Mouse (Mus musculus): ENCODE measurements around the gene Epn2. TPM values are rescaled to one million over a fixed set of nuclear protein-coding genes. Genes with fewer than 3 reads are reported as not detected.

The Epn2 gene
- polyA plus RNA-seq, 1 experiment from 2014 or later, result 24.7 TPM

- H3K27ac ChIP-seq (replicated peaks; ENCODE audit: low read depth, low read length), result no peak overlapping the region
- no peak overlapping the region for H3K9ac ChIP-seq (ENCODE audit: low read length)
- DNase-seq (ENCODE audit: low spot score), result no peak
- no peaks in the 10 kb centered on the region; the same call in 1 of the 2 replicates for H3K4me1 ChIP-seq (ENCODE audit: control insufficient read depth, insufficient read depth, low read length)
- H3K27me3 ChIP-seq (ENCODE audit: control insufficient read depth, insufficient read depth, low read length), result no peaks in the 10 kb centered on the region
- no peak for ATAC-seq (ENCODE audit: insufficient number of reproducible peaks, low FRiP score, low TSS enrichment, low read depth)
- H3K9me3 ChIP-seq (ENCODE audit: control insufficient read depth, low read length), result no peaks in the 10 kb centered on the region
- no peak overlapping the region for H3K4me2 ChIP-seq (ENCODE audit: low read depth, severe bottlenecking)
- no peaks in the 10 kb centered on the region for H3K36me3 ChIP-seq (ENCODE audit: control insufficient read depth, insufficient read depth, low read length)
- H3K4me3 ChIP-seq (ENCODE audit: low read depth, low read length), result no peak overlapping the region
- WGBS, result 93% methylated on average over 7 of the region's 7 CpGs
These were observed 23.2 kb upstream of the Epn2 start for GRCm38 (mm10) chr11:61602705-61603104.

GRCm38 (mm10) chr11:61601465-61601864 lies 22.0 kb upstream of the Epn2 start:
- Histone ChIP-seq H3K4me3 (ENCODE audit: low read depth, low read length) (no peak overlapping the region), H3K9ac (ENCODE audit: low read length) (no peak overlapping the region), H3K36me3 (ENCODE audit: control insufficient read depth, insufficient read depth, low read length) (no peaks in the 10 kb centered on the region), H3K9me3 (ENCODE audit: control insufficient read depth, low read length) (no peaks in the 10 kb centered on the region), H3K4me2 (ENCODE audit: low read depth, severe bottlenecking) (no peak overlapping the region), H3K27ac (replicated peaks; ENCODE audit: low read depth, low read length) (no peak overlapping the region), H3K4me1 (ENCODE audit: control insufficient read depth, insufficient read depth, low read length) (no peaks in the 10 kb centered on the region; the same call in 1 of the 2 replicates), H3K27me3 (ENCODE audit: control insufficient read depth, insufficient read depth, low read length) (no peaks in the 10 kb centered on the region)
- WGBS, result 53% methylated on average over 3 of the region's 3 CpGs
- no peak for DNase-seq (ENCODE audit: low spot score)
- ATAC-seq (ENCODE audit: insufficient number of reproducible peaks, low FRiP score, low TSS enrichment, low read depth), result no peak

- DNase-seq (ENCODE audit: low spot score) (no peak), ATAC-seq (ENCODE audit: insufficient number of reproducible peaks, low FRiP score, low TSS enrichment, low read depth) (no peak)
- no peak overlapping the region for H3K4me3 ChIP-seq (ENCODE audit: low read depth, low read length)
- H3K36me3 ChIP-seq (ENCODE audit: control insufficient read depth, insufficient read depth, low read length), result no peaks in the 10 kb centered on the region
- no peak overlapping the region for H3K9ac ChIP-seq (ENCODE audit: low read length)
- H3K4me2 ChIP-seq (ENCODE audit: low read depth, severe bottlenecking), result no peak overlapping the region
- WGBS, result 40% methylated on average over 6 of the region's 6 CpGs
- H3K4me1 ChIP-seq (ENCODE audit: control insufficient read depth, insufficient read depth, low read length), result no peaks in the 10 kb centered on the region; the same call in 1 of the 2 replicates
- H3K27me3 ChIP-seq (ENCODE audit: control insufficient read depth, insufficient read depth, low read length), result no peaks in the 10 kb centered on the region
- H3K9me3 ChIP-seq (ENCODE audit: control insufficient read depth, low read length), result no peaks in the 10 kb centered on the region
- no peak overlapping the region for H3K27ac ChIP-seq (replicated peaks; ENCODE audit: low read depth, low read length)
These were observed 18.9 kb upstream of the Epn2 start for GRCm38 (mm10) chr11:61598367-61598766.

- no peaks in the 10 kb centered on the region for H3K36me3 ChIP-seq (ENCODE audit: control insufficient read depth, insufficient read depth, low read length)
- WGBS, result 85% methylated on average over 2 of the region's 2 CpGs
- ATAC-seq (ENCODE audit: insufficient number of reproducible peaks, low FRiP score, low TSS enrichment, low read depth), result no peak
These were observed 18.0 kb upstream of the Epn2 start for GRCm38 (mm10) chr11:61597471-61597870.

GRCm38 (mm10) chr11:61593069-61593468 lies 13.6 kb upstream of the Epn2 start:
- no peak for DNase-seq (ENCODE audit: low spot score)
- H3K4me1 ChIP-seq (ENCODE audit: control insufficient read depth, insufficient read depth, low read length), result no peaks in the 10 kb centered on the region
- no peak overlapping the region for H3K9ac ChIP-seq (ENCODE audit: low read length)
- H3K36me3 ChIP-seq (ENCODE audit: control insufficient read depth, insufficient read depth, low read length), result no peaks in the 10 kb centered on the region
- no peaks in the 10 kb centered on the region for H3K27me3 ChIP-seq (ENCODE audit: control insufficient read depth, insufficient read depth, low read length)
- H3K4me2 ChIP-seq (ENCODE audit: low read depth, severe bottlenecking), result no peak overlapping the region
- H3K4me3 ChIP-seq (ENCODE audit: low read depth, low read length), result no peak overlapping the region
- no peak for ATAC-seq (ENCODE audit: insufficient number of reproducible peaks, low FRiP score, low TSS enrichment, low read depth)
- no peaks in the 10 kb centered on the region for H3K9me3 ChIP-seq (ENCODE audit: control insufficient read depth, low read length)
- no peak overlapping the region for H3K27ac ChIP-seq (replicated peaks; ENCODE audit: low read depth, low read length)

More at GRCm38 (mm10) chr11:61597471-61597870, 18.0 kb upstream of the Epn2 start:
- Histone ChIP-seq H3K4me3 (ENCODE audit: low read depth, low read length) (no peak overlapping the region), H3K4me1 (ENCODE audit: control insufficient read depth, insufficient read depth, low read length) (no peaks in the 10 kb centered on the region; the same call in 1 of the 2 replicates), H3K9ac (ENCODE audit: low read length) (no peak overlapping the region), H3K27me3 (ENCODE audit: control insufficient read depth, insufficient read depth, low read length) (no peaks in the 10 kb centered on the region), H3K27ac (replicated peaks; ENCODE audit: low read depth, low read length) (no peak overlapping the region), H3K4me2 (ENCODE audit: low read depth, severe bottlenecking) (no peak overlapping the region), H3K9me3 (ENCODE audit: control insufficient read depth, low read length) (no peaks in the 10 kb centered on the region)
- DNase-seq (ENCODE audit: low spot score), result no peak

GRCm38 (mm10) chr11:61592061-61592460 lies 12.6 kb upstream of the Epn2 start:
- Histone ChIP-seq H3K4me1 (ENCODE audit: control insufficient read depth, insufficient read depth, low read length) (no peaks in the 10 kb centered on the region), H3K36me3 (ENCODE audit: control insufficient read depth, insufficient read depth, low read length) (no peaks in the 10 kb centered on the region), H3K9me3 (ENCODE audit: control insufficient read depth, low read length) (no peaks in the 10 kb centered on the region), H3K27me3 (ENCODE audit: control insufficient read depth, insufficient read depth, low read length) (no peaks in the 10 kb centered on the region), H3K9ac (ENCODE audit: low read length) (no peak overlapping the region), H3K4me3 (ENCODE audit: low read depth, low read length) (no peak overlapping the region), H3K4me2 (ENCODE audit: low read depth, severe bottlenecking) (no peak overlapping the region), H3K27ac (replicated peaks; ENCODE audit: low read depth, low read length) (no peak overlapping the region)
- DNase-seq (ENCODE audit: low spot score) (no peak), ATAC-seq (ENCODE audit: insufficient number of reproducible peaks, low FRiP score, low TSS enrichment, low read depth) (no peak)
- WGBS, result 91% methylated on average over 3 of the region's 3 CpGs

GRCm38 (mm10) chr11:61590516-61591213 lies 11.2 kb upstream of the Epn2 start:
- Histone ChIP-seq H3K4me2 (ENCODE audit: low read depth, severe bottlenecking) (no peak overlapping the region), H3K4me1 (ENCODE audit: control insufficient read depth, insufficient read depth, low read length) (no peaks in the 10 kb centered on the region), H3K27ac (replicated peaks; ENCODE audit: low read depth, low read length) (no peak overlapping the region), H3K4me3 (ENCODE audit: low read depth, low read length) (no peak overlapping the region), H3K9me3 (ENCODE audit: control insufficient read depth, low read length) (no peaks in the 10 kb centered on the region), H3K27me3 (ENCODE audit: control insufficient read depth, insufficient read depth, low read length) (no peaks in the 10 kb centered on the region), H3K36me3 (ENCODE audit: control insufficient read depth, insufficient read depth, low read length) (no peaks in the 10 kb centered on the region), H3K9ac (ENCODE audit: low read length) (no peak overlapping the region)
- no peak for ATAC-seq (ENCODE audit: insufficient number of reproducible peaks, low FRiP score, low TSS enrichment, low read depth)
- no peak for DNase-seq (ENCODE audit: low spot score)
- WGBS, result 58% methylated on average over 7 of the region's 7 CpGs

GRCm38 (mm10) chr11:61585421-61585820 lies 5.9 kb upstream of the Epn2 start:
- 67% methylated on average over 4 of the region's 4 CpGs for WGBS
- no peak for ATAC-seq (ENCODE audit: insufficient number of reproducible peaks, low FRiP score, low TSS enrichment, low read depth)
- no peak overlapping the region for H3K9ac ChIP-seq (ENCODE audit: low read length)
- no peak overlapping the region for H3K27ac ChIP-seq (replicated peaks; ENCODE audit: low read depth, low read length)
- H3K4me3 ChIP-seq (ENCODE audit: low read depth, low read length), result no peak overlapping the region
- no peaks in the 10 kb centered on the region for H3K27me3 ChIP-seq (ENCODE audit: control insufficient read depth, insufficient read depth, low read length)
- no peaks in the 10 kb centered on the region for H3K9me3 ChIP-seq (ENCODE audit: control insufficient read depth, low read length)
- no peak overlapping the region for H3K4me2 ChIP-seq (ENCODE audit: low read depth, severe bottlenecking)
- H3K4me1 ChIP-seq (ENCODE audit: control insufficient read depth, insufficient read depth, low read length), result no peaks in the 10 kb centered on the region
- no peak for DNase-seq (ENCODE audit: low spot score)
- H3K36me3 ChIP-seq (ENCODE audit: control insufficient read depth, insufficient read depth, low read length), result no peaks in the 10 kb centered on the region

- DNase-seq (ENCODE audit: low spot score) (no peak), ATAC-seq (ENCODE audit: insufficient number of reproducible peaks, low FRiP score, low TSS enrichment, low read depth) (no peak)
- WGBS, result 85% methylated on average over 4 of the region's 4 CpGs
- Histone ChIP-seq H3K36me3 (ENCODE audit: control insufficient read depth, insufficient read depth, low read length) (no peaks in the 10 kb centered on the region), H3K9me3 (ENCODE audit: control insufficient read depth, low read length) (no peaks in the 10 kb centered on the region), H3K27me3 (ENCODE audit: control insufficient read depth, insufficient read depth, low read length) (no peaks in the 10 kb centered on the region), H3K4me1 (ENCODE audit: control insufficient read depth, insufficient read depth, low read length) (no peaks in the 10 kb centered on the region), H3K9ac (ENCODE audit: low read length) (no peak overlapping the region), H3K4me2 (ENCODE audit: low read depth, severe bottlenecking) (no peak overlapping the region), H3K4me3 (ENCODE audit: low read depth, low read length) (no peak overlapping the region), H3K27ac (replicated peaks; ENCODE audit: low read depth, low read length) (no peak overlapping the region)
These were observed 5.3 kb upstream of the Epn2 start for GRCm38 (mm10) chr11:61584830-61585229.
